Mouse (Mus musculus): ENCODE results near the gene Cd7.
"Not testable (repeated sequence)": the region's sequence is repeated elsewhere in the genome, so short reads cannot be mapped to it uniquely, and the experiment has no call there.

DNA sequence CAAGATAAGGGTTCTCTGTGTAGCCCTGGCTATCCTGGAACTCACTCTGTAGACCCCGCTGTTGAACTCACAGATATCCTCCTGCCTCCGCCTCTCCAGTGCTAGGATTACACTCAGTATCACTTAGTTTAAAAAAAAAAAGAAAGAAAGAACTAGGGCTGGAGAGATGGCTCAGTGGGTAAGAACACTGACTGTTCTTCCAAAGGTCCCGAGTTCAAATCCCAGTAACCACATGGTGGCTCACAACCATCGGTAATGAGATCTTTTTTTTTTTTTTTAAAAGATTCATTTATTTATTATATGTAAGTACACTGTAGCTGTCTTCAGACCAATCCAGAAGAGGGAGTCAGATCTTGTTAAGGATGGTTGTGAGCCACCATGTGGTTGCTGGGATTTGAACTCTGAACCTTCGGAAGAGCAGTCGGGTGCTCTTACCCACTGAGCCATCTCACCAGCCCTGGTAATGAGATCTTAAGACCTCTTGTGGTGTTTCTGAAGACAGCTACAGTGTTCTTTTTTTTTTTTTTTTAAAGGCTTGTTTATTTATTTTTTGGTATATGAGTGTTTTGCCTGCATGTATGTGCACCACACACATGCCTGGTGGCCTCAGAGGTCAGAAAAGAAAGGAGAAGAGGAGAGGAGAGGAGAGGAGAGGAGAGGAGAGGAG is 21.3 kb upstream of the Cd7 start:
- not testable (repeated sequence) for TF ChIP-seq CTCF (IDR thresholded peaks at IDR 0.05; ENCODE audit: borderline replicate concordance, extremely low read depth, insufficient read depth, insufficient read length); POLR2A (IDR thresholded peaks at IDR 0.05; ENCODE audit: borderline replicate concordance, extremely low read depth, insufficient read depth, insufficient read length, poor library complexity, severe bottlenecking)
